Mouse (Mus musculus) mouse trophoblast stem cell (cell line): ENCODE measurements around the gene Clic5.
"Not testable (repeated sequence)": the region's sequence is repeated elsewhere in the genome, so short reads cannot be mapped to it uniquely, and the experiment has no call there.

ENCODE experiments used
- in situ Hi-C, 2 experiments: fragments of 300-500 bp; cut with MseI, MboI; formaldehyde crosslinking; loops; 2 replicates in 1 of 2; 3 replicates in 1 of 2; pipeline ENCODE4 v1.15.1; 2025

The Clic5 gene

DNA sequence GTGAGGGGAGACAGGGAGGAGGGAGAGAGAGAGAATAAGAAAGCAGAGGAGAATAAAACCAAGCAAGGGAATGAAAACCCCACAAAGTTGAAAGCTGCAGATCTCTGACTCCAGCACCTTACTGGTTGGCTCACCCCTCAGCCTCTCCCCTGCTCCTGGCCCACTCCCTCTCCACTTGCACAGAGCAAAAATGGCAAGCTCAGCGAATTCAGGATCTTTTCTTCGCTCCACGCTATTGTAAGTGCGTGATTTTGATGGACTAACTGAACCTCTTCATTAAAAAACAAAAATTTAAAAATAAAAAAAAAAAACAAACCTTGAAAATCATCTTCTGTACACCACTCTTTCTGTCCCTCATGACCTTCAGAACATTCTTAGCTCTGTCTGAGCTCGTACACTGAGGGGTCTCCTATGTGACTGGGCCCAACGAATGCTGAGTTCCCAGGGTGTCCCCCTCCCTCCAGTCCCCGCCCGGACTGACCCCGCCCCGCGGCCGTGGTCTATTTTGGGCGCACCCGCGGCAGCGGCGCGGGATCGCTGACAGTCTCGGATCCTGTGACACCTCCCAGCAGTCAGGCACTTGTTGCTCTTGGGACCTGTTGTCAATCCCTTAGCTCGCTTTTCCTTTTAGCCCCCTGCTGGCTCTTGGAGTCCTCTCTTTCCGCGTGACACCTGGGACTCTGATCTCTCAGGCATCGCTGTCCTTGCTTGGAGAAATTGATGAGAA lies at the start of gene Clic5:
TSS of gene Clic5 (plus strand) at position 543 of the 727 bp plus-strand sequence.
- in situ Hi-C loops, result no loop called here

DNA sequence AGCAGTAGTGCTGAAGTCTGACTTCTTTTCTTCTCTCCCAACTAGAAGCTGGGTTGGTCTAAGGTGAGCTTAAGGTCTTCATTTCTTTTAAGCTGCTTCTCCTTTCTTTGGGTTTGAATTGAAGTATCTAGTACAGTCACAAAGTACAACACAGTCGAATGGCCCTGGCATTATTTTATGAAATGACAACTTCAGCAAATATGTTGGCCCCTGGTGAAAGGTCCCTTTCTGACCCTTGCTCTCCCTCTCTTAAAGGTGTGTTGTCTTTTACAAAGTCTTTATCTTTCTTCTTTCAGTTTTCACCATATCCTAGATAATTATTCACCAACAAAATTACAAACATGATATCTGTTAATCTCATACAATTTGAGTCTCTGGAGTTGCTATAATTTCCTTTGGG lies 42.6 kb upstream of the Clic5 start:
- in situ Hi-C loops, result no loop called here

DNA sequence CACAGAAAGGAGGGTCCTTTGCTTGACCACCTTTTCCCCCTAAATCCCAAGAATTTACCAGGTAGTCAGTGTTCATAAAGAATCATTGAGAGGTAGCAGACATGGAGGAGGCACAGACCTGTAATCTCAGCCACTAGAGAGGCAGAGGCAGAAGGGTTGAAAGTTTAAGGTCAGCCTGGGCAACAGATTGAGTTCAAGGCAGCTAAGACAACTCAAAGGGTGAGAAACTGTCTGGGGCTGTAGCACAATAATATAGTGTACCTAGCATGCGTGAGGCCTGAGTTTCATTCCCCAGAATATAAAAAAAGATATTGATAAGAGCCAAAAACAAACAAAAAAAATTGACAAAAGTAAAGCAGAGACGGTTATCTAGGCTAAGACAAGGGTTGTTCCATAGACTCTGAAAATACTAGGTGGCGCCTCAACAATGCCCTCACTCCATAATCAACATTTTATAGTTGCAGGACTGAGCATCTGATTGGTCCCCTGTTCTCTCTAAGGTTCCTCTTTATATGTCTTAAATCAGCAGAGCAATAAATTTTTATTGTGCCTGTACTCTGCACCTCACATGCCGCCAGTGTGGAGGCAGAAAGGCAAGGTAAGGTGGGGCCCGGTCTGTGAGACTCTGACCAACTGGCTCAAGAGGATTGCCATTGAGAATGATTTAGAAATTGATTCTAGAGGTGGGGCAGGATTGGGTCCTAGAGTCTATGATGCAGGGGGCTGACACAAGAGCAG lies 40.1 kb upstream of the Clic5 start:
- in situ Hi-C loops, result no loop called here

DNA sequence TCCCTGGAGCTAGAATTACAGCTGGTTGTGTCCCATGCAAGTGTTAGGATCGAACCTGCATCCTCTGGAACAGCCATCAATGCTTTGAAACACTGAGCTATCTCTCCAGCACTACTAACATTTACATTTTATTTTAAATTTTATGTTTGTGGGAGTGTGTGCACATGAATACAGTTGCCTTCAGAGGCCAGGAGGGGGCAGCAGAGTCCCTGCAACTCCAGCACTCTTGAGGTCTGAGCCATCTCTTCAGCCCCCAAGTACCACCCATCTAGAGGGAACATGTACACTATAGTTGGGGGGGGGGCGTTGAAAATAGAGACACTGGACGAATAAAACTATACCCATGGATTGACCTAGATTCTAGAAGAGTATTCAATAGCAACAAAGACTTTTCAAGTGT lies 37.3 kb upstream of the Clic5 start:
- in situ Hi-C loops, result loop anchor here (5.0 kb wide), 1 partner anchor 106 kb away; no protein-coding TSS in a partner anchor

- in situ Hi-C loops, result loop anchor here (5.0 kb wide), 1 partner anchor 105 kb away; no protein-coding TSS in a partner anchor
These were observed 36.5 kb upstream of the Clic5 start for GRCm38 (mm10) chr17:44151889-44152288.

GRCm38 (mm10) chr17:44153871-44154270 lies 34.5 kb upstream of the Clic5 start:
- in situ Hi-C loops, result loop anchor here (5.0 kb wide), 1 partner anchor 103 kb away; no protein-coding TSS in a partner anchor

- in situ Hi-C loops, result no loop called here
These were observed 33.2 kb upstream of the Clic5 start for GRCm38 (mm10) chr17:44155204-44155603.

DNA sequence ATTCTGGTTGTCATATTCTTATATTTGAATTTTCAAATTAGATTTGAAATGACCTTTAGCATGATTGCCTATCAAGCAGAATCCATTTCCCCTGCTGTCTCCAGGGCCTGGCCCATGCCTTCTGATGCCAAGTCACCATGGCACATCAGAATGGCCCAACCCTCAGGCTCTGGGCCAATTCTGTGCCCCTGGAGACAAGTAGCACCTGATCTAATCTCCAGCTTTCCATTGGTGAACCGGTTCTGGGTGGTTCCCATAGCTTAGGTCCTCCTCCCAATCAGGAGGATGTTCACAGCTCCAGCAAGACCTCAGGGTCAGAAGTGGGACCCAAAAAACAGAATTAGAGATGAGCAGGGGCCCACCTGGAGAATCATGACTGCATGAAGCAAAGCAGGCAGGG lies 30.2 kb upstream of the Clic5 start:
- in situ Hi-C loops, result no loop called here

DNA sequence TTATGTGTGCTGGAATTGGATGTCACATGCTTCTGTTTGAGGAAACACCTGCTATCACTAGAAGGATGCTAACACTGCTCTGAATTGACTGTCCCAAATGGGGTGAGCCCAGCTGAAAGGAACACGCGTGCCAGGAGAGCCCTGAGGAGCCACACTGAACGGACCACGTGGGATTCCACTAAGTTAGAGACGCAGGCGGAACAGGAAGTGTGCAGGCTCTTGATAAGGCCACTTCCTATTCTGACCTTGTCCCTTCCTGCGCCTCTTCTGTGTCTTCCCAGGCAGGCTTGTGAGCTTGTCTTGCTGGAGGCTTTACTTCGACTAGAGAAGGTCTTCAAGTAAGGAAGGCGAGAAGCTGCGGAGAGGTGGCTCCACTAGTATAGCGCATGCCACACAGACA lies 27.9 kb upstream of the Clic5 start:
- in situ Hi-C loops, result no loop called here

- in situ Hi-C loops, result no loop called here
These were observed 25.9 kb upstream of the Clic5 start for GRCm38 (mm10) chr17:44162514-44162913.

- in situ Hi-C loops, result no loop called here
These were observed 25.4 kb upstream of the Clic5 start for GRCm38 (mm10) chr17:44162935-44163334.

DNA sequence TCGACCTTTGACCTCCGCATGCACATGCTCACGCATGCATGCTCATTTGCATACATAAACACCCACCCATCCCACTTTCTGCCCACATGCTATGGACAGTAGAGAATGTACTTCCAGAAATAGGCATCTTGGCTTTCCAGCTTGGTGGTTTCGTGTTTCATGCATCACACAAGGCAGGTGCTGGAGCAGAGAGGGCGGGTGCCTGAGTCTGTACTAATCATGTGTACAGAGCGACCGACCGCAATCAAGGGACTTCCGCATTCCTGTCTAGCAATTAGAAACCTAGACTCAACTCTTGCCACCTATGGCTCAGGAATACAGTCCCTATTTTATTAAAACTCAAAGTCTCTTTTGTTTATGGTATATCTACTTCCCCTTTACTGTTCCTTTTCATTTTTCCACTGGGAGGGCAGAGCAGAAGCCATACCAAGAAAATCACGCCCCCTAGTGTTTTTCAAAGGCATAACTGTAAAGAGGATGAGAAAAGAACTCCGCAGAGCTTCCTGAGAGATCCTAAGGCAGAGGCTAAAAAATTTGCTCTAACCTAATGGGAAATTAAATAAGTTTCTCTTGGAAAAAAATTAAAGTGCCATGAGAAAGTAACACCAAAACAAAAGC lies 22.5 kb upstream of the Clic5 start:
- in situ Hi-C loops, result no loop called here

- in situ Hi-C loops, result no loop called here
These were observed 18.7 kb upstream of the Clic5 start for GRCm38 (mm10) chr17:44169676-44170075.

GRCm38 (mm10) chr17:44170316-44170715 lies 18.1 kb upstream of the Clic5 start:
- in situ Hi-C loops, result no loop called here

- in situ Hi-C loops, result no loop called here
These were observed 16.5 kb upstream of the Clic5 start for GRCm38 (mm10) chr17:44171930-44172329.

DNA sequence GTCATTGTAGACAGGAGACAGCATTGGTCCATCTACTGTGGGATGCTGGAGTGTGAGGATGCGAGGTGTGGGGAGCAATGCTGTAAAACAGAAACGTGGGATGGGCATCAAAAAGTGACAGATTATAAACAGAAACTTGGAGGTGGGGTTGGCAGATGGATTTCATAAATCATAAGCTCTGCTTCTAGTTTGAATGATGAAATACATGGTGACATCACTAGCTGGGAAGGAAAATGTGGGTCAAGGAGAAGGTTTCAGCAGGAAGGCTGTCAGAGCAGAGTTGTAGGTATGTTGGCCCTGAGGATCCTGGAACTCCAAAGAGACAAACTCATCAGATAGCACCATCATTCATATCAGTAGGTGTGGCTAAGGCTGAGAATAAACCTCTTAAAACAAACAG lies 15.0 kb upstream of the Clic5 start:
- in situ Hi-C loops, result no loop called here

DNA sequence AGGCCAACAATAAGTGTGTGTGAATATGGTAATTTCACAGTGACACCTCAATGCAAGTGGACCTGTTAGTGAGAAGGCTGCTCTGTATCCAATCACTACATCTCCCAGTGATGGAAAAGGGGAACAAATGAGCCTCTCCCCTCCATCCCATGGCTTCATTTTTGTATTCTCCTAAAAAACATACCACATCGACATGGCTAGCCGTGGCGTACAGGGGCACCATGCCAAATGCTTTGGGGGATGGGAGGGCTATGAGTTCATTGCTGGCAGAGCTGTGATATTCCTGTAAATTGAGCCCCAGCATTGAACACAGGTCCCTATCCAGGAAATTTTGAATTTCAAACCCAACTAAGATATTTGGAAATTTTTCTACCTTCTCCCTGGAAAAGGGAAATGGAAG lies 11.1 kb upstream of the Clic5 start:
- in situ Hi-C loops, result no loop called here

GRCm38 (mm10) chr17:44181346-44181745 lies 7.0 kb upstream of the Clic5 start:
- in situ Hi-C loops, result no loop called here

DNA sequence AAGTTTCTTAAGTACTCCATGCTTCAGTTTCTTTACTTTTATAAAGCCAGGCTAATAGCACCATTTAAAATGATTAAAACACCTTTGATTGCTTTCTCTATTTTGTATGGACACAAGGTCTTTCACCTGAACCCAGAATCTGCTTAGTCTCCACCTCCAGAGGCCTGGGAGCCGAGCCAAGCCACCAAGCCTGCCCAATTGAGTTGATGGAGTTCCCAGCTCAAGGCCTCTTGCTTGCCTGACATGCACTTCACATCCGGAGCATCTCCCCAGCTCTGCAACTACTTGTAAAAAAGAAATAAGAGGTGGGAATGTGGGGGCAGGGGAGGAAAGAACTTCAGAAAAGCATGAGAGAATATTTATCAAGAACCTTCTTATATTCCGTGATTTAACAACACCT lies 1.5 kb upstream of the Clic5 start:
- in situ Hi-C loops, result no loop called here

DNA sequence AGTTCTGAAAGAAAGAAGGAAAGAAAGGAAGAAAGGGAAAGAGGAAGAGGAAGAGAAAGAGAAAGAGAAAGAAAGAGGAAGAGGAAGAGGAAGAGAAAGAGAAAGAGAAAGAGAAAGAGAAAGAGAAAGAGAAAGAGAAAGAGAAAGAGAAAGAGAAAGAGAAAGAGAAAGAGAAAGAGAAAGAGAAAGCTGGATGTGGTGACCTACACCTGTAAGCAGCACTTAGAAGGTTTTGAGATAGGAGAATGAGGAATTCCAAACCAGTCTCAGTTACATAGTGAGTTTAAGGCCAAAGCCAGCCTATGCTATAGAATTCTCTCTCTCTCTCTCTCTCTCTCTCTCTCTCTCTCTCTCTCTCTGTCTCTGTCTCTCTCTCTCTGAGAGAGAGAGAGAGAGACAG lies 847 bp upstream of the Clic5 start:
- in situ Hi-C loops, result not testable (repeated sequence)

GRCm38 (mm10) chr17:44188769-44189145 lies 373 bp downstream of the Clic5 start:
- in situ Hi-C loops, result no loop called here

GRCm38 (mm10) chr17:44189696-44190095 lies 1.3 kb downstream of the Clic5 start:
- in situ Hi-C loops, result no loop called here

DNA sequence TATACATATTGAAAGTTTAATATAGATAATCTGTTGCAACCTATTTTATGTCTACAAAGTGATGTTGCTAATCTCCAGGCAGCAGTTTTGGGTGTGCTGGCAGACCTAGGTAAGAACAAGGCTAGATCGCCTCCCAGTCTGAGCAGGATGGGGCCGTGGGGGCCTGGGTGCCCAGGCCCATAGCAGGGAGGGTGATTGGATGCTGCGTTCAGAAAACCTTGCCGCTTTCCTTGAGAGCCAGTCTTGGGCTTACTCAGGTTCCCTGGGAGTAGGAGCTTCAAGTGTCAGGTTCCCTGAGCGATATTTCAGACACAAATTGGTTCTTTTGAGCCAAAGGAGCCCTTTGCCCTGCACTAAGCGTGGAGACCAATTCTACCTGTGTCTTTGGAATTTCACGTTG lies 1.9 kb downstream of the Clic5 start:
- in situ Hi-C loops, result no loop called here
